Mouse (Mus musculus) cerebellum, adult 2 months (tissue): ENCODE results near the gene Gdpd5.

Experiments used
- CTCF ChIP-seq: fragments of 200-500 bp; IDR thresholded peaks from 2 replicates; pipeline ENCODE4 v1.5.1; 2011; ENCODE audit warnings: low read depth, mild to moderate bottlenecking, control low read depth, low read length, moderate library complexity, borderline replicate concordance; ENCODE audit not compliant: insufficient read depth
- POLR2A ChIP-seq: fragments of 200-500 bp; IDR thresholded peaks from 2 replicates; pipeline ENCODE4 v1.6.1; 2011; ENCODE audit warnings: low read length, control low read depth, borderline replicate concordance; ENCODE audit not compliant: insufficient read depth

GRCm38 (mm10) chr7:99425706-99426105 is 44.5 kb downstream of the Gdpd5 start:
- TF ChIP-seq CTCF (no peak), POLR2A (no peak)
